Mouse (Mus musculus) erythroblast, embryonic 14.5 days (primary cell): Measurements from ENCODE around the gene Alox15. TPM values are rescaled to one million over a fixed set of nuclear protein-coding genes. Genes with fewer than 3 reads are reported as not detected.

Source experiments
- H3K27me3 ChIP-seq: 2 replicates; pipeline ENCODE4 v1.6.1; 2012; ENCODE audit warnings: inconsistent platforms; ENCODE audit not compliant: control insufficient read depth
- H3K36me3 ChIP-seq: 2 replicates; pipeline ENCODE4 v1.6.1; 2012; ENCODE audit warnings: mild to moderate bottlenecking, inconsistent platforms; ENCODE audit not compliant: control insufficient read depth
- H3K4me1 ChIP-seq: 2 replicates; pipeline ENCODE4 v1.6.1; 2012; ENCODE audit warnings: inconsistent platforms; ENCODE audit not compliant: control insufficient read depth
- H3K4me3 ChIP-seq: replicated peaks from 2 replicates; pipeline ENCODE3; 2012; ENCODE audit warnings: moderate library complexity, mild to moderate bottlenecking, inconsistent platforms
- H3K9me3 ChIP-seq: 2 replicates; pipeline ENCODE4 v1.6.1; 2012; ENCODE audit warnings: low read length, inconsistent platforms, mixed read lengths; ENCODE audit not compliant: control insufficient read depth
- GATA1 ChIP-seq: IDR thresholded peaks from 2 replicates; pipeline ENCODE4 v1.6.1; 2012; ENCODE audit warnings: low read length, inconsistent platforms, mixed read lengths
- TAL1 ChIP-seq: IDR thresholded peaks from 3 replicates; pipeline ENCODE4 v1.6.1; 2012; ENCODE audit warnings: low read length, inconsistent platforms, mixed read lengths
- polyA plus RNA-seq: library from polyadenylated mRNA; stranded (reverse); fragments of >175 nt; gene quantifications from 2 replicates; pipeline ENCODE4 v1.2.3, GENCODE M21; 2012

Alox15 gene
- polyA plus RNA-seq, 1 experiment: not detected

GRCm38 (mm10) chr11:70321664-70322063, 30.2 kb downstream of the Alox15 start:
- no peak overlapping the region for H3K4me3 ChIP-seq
- H3K4me1 ChIP-seq: peaks cover 2% of the 10 kb centered on the region; the same call in 1 of the 2 replicates
- no peak for TF ChIP-seq GATA1
- TF ChIP-seq TAL1: no peak
- H3K9me3 ChIP-seq: no peaks in the 10 kb centered on the region
- peaks cover 44% of the 10 kb centered on the region for H3K27me3 ChIP-seq
- H3K36me3 ChIP-seq: no peaks in the 10 kb centered on the region

GRCm38 (mm10) chr11:70319614-70320013, 32.2 kb downstream of the Alox15 start:
- no peak for TF ChIP-seq GATA1
- no peak for TF ChIP-seq TAL1
- H3K9me3 ChIP-seq: no peaks in the 10 kb centered on the region
- H3K4me3 ChIP-seq: no peak overlapping the region
- peaks cover 44% of the 10 kb centered on the region for H3K27me3 ChIP-seq
- no peaks in the 10 kb centered on the region for H3K36me3 ChIP-seq
- no peaks in the 10 kb centered on the region for H3K4me1 ChIP-seq

- TF ChIP-seq GATA1 (no peak), TAL1 (no peak)
- H3K4me3 ChIP-seq: no peak overlapping the region
- H3K36me3 ChIP-seq: no peaks in the 10 kb centered on the region
- no peaks in the 10 kb centered on the region for H3K9me3 ChIP-seq
- H3K4me1 ChIP-seq: no peaks in the 10 kb centered on the region
- peaks cover 8% of the 10 kb centered on the region for H3K27me3 ChIP-seq
Measured at GRCm38 (mm10) chr11:70313833-70314232, 38.0 kb downstream of the Alox15 start.

GRCm38 (mm10) chr11:70309341-70309740, 42.5 kb downstream of the Alox15 start:
- peaks cover 5% of the 10 kb centered on the region; the same call in 1 of the 2 replicates for H3K27me3 ChIP-seq
- no peak for TF ChIP-seq TAL1
- no peak for TF ChIP-seq GATA1
- no peaks in the 10 kb centered on the region for H3K4me1 ChIP-seq
- H3K9me3 ChIP-seq: no peaks in the 10 kb centered on the region
- H3K36me3 ChIP-seq: no peaks in the 10 kb centered on the region
- H3K4me3 ChIP-seq: no peak overlapping the region

- no peak overlapping the region for H3K4me3 ChIP-seq
- no peaks in the 10 kb centered on the region for H3K4me1 ChIP-seq
- H3K9me3 ChIP-seq: no peaks in the 10 kb centered on the region
- peaks cover 4% of the 10 kb centered on the region; the same call in 1 of the 2 replicates for H3K27me3 ChIP-seq
- no peak for TF ChIP-seq GATA1
- H3K36me3 ChIP-seq: no peaks in the 10 kb centered on the region
Measured at GRCm38 (mm10) chr11:70308296-70308695, 43.5 kb downstream of the Alox15 start.

GRCm38 (mm10) chr11:70306159-70306558, 45.7 kb downstream of the Alox15 start:
- no peaks in the 10 kb centered on the region for H3K4me1 ChIP-seq
- TF ChIP-seq GATA1 (no peak), TAL1 (no peak)
- no peak overlapping the region for H3K4me3 ChIP-seq
- H3K9me3 ChIP-seq: no peaks in the 10 kb centered on the region
- H3K36me3 ChIP-seq: no peaks in the 10 kb centered on the region
- H3K27me3 ChIP-seq: no peaks in the 10 kb centered on the region

- no peaks in the 10 kb centered on the region for H3K9me3 ChIP-seq
- H3K36me3 ChIP-seq: no peaks in the 10 kb centered on the region
- TF ChIP-seq TAL1 (no peak), GATA1 (no peak)
- no peaks in the 10 kb centered on the region for H3K27me3 ChIP-seq
- no peak overlapping the region for H3K4me3 ChIP-seq
- no peaks in the 10 kb centered on the region; the same call in 1 of the 2 replicates for H3K4me1 ChIP-seq
Measured at GRCm38 (mm10) chr11:70302293-70302692, 49.5 kb downstream of the Alox15 start.

- Histone ChIP-seq H3K9me3 (no peaks in the 10 kb centered on the region), H3K4me3 (no peak overlapping the region), H3K27me3 (no peaks in the 10 kb centered on the region), H3K36me3 (no peaks in the 10 kb centered on the region), H3K4me1 (no peaks in the 10 kb centered on the region; the same call in 1 of the 2 replicates)
- TF ChIP-seq TAL1: no peak
- no peak for TF ChIP-seq GATA1
Measured at GRCm38 (mm10) chr11:70297836-70298454, 53.9 kb downstream of the Alox15 start.

GRCm38 (mm10) chr11:70297405-70297804, 54.4 kb downstream of the Alox15 start:
- H3K4me3 ChIP-seq: no peak overlapping the region
- no peaks in the 10 kb centered on the region for H3K9me3 ChIP-seq
- no peaks in the 10 kb centered on the region for H3K27me3 ChIP-seq
- no peaks in the 10 kb centered on the region for H3K36me3 ChIP-seq
- TF ChIP-seq TAL1: no peak
- no peak for TF ChIP-seq GATA1
- no peaks in the 10 kb centered on the region; the same call in 1 of the 2 replicates for H3K4me1 ChIP-seq

Other genes starting within 250 kb of the Alox15 start
- gene Mgl2, start 221.7 kb downstream of the Alox15 start, polyA plus RNA-seq: 0.02 TPM in 1 of 2 replicates, not detected in the other
- gene Clec10a, start 195.8 kb downstream of the Alox15 start, polyA plus RNA-seq: not detected in 2 replicates
- gene Slc16a11, start 139.3 kb downstream of the Alox15 start, polyA plus RNA-seq: not detected in 2 replicates
- gene Slc16a13, start 131.0 kb downstream of the Alox15 start, polyA plus RNA-seq: 1.5 and 2.3 TPM in 2 replicates
- gene Bcl6b, start 122.2 kb downstream of the Alox15 start, polyA plus RNA-seq: 0.06 and 0.13 TPM in 2 replicates
- 9.8 and 17.9 TPM in 2 replicates for gene 0610010K14Rik, start 114.1 kb downstream of the Alox15 start, polyA plus RNA-seq
- gene Gm21988, start 112.2 kb downstream of the Alox15 start, polyA plus RNA-seq: 4.0 and 6.0 TPM in 2 replicates
- gene Rnasek, start 112.2 kb downstream of the Alox15 start, polyA plus RNA-seq: 23.7 and 29.0 TPM in 2 replicates
- gene Alox12, start 96.7 kb downstream of the Alox15 start, polyA plus RNA-seq: 0.03 and 0.05 TPM in 2 replicates
- not detected in 2 replicates for gene Alox12e, start 29.4 kb downstream of the Alox15 start, polyA plus RNA-seq
- gene Pelp1, start 58.0 kb upstream of the Alox15 start, polyA plus RNA-seq: 2.9 and 3.5 TPM in 2 replicates
- 7.9 and 11.5 TPM in 2 replicates for gene Arrb2, start 80.6 kb upstream of the Alox15 start, polyA plus RNA-seq
- gene Med11, start 99.9 kb upstream of the Alox15 start, polyA plus RNA-seq: 1.1 and 2.3 TPM in 2 replicates
- gene Zmynd15, start 107.4 kb upstream of the Alox15 start, polyA plus RNA-seq: 0.02 TPM in 1 of 2 replicates, not detected in the other
- gene Cxcl16, start 108.0 kb upstream of the Alox15 start, polyA plus RNA-seq: not detected in 2 replicates
- not detected in 2 replicates for gene Tm4sf5, start 153.2 kb upstream of the Alox15 start, polyA plus RNA-seq
- gene Vmo1, start 162.6 kb upstream of the Alox15 start, polyA plus RNA-seq: not detected in 2 replicates
- 0.10 TPM in 1 of 2 replicates, not detected in the other for gene Gltpd2, start 167.2 kb upstream of the Alox15 start, polyA plus RNA-seq
- 27.3 and 29.9 TPM in 2 replicates for gene Psmb6, start 173.3 kb upstream of the Alox15 start, polyA plus RNA-seq
- not detected in 2 replicates for gene Gm40193, start 180.9 kb upstream of the Alox15 start, polyA plus RNA-seq
- gene Pld2, start 188.0 kb upstream of the Alox15 start, polyA plus RNA-seq: 0.01 TPM in 1 of 2 replicates, not detected in the other
- gene Mink1, start 210.8 kb upstream of the Alox15 start, polyA plus RNA-seq: 1.1 and 1.2 TPM in 2 replicates